Mouse (Mus musculus): Measurements from ENCODE around the gene Batf3.

GRCm38 (mm10) chr1:191102730-191103370 is 5.2 kb downstream of the Batf3 start:
- no peak for TF ChIP-seq POLR2A (IDR thresholded peaks at IDR 0.05; ENCODE audit: insufficient read depth, low read depth, low read length)
- TF ChIP-seq CTCF (IDR thresholded peaks at IDR 0.05) = no peak
- no peak for TF ChIP-seq EP300 (IDR thresholded peaks at IDR 0.05; ENCODE audit: insufficient read depth, low read depth, low read length)
